Mouse (Mus musculus) limb, embryonic 10.5 days (tissue): ENCODE results near the gene Tmem248. TPM values are rescaled to one million over a fixed set of nuclear protein-coding genes. Genes with fewer than 3 reads are reported as not detected.

Experiments used
- DNase-seq: peaks from one replicate; pipeline ENCODE4 v3.0.0-alpha.2; 2017; ENCODE audit warnings: low spot score
- H3K27ac ChIP-seq: fragments of 300-500 bp; sonication (generic); 2 replicates; pipeline ENCODE4 v1.5.1; 2016; ENCODE audit warnings: mild to moderate bottlenecking
- H3K27me3 ChIP-seq: fragments of 300-500 bp; sonication (generic); 2 replicates; pipeline ENCODE4 v1.6.1; 2016; ENCODE audit warnings: low read depth, mild to moderate bottlenecking; ENCODE audit not compliant: poor library complexity, severe bottlenecking
- H3K36me3 ChIP-seq: fragments of 300-500 bp; sonication (generic); 2 replicates; pipeline ENCODE4 v1.6.1; 2016; ENCODE audit warnings: mild to moderate bottlenecking, moderate library complexity
- H3K4me1 ChIP-seq: fragments of 300-500 bp; sonication (generic); 2 replicates; pipeline ENCODE4 v1.6.1; 2016
- H3K4me3 ChIP-seq: fragments of 300-500 bp; sonication (generic); 2 replicates; pipeline ENCODE4 v1.5.1; 2016; ENCODE audit warnings: mild to moderate bottlenecking, moderate library complexity
- H3K9me3 ChIP-seq: fragments of 300-500 bp; sonication (generic); replicated peaks from 2 replicates; pipeline ENCODE4 v1.6.1; 2016; ENCODE audit warnings: mild to moderate bottlenecking
- WGBS: fragments of 180-500 bp; shearing (Covaris S2); methylation state at CpG from one replicate; pipeline ENCODE4 v1.1.7; 2016; 5-methylcytosine and 5-hydroxymethylcytosine counted together
- polyA plus RNA-seq: library from polyadenylated mRNA; unstranded; fragments of >200 nt; fragmentation: Nextera tagmentation; extraction: Ambion mirVana; gene quantifications from 2 replicates; pipeline ENCODE4 v1.2.1, GENCODE M21; 2016

Gene Tmem248
- polyA plus RNA-seq, 1 experiment from 2014 or later = 40.5 TPM

GRCm38 (mm10) chr5:130212956-130213355, 3.9 kb upstream of the Tmem248 start:
- Histone ChIP-seq H3K27ac (no peak overlapping the region), H3K27me3 (no peaks in the 10 kb centered on the region), H3K4me3 (no peak overlapping the region), H3K4me1 (no peaks in the 10 kb centered on the region), H3K36me3 (peaks cover 61% of the 10 kb centered on the region), H3K9me3 (no peaks in the 10 kb centered on the region)
- DNase-seq = no peak
- WGBS = 94% methylated on average over 11 of the region's 11 CpGs

DNA sequence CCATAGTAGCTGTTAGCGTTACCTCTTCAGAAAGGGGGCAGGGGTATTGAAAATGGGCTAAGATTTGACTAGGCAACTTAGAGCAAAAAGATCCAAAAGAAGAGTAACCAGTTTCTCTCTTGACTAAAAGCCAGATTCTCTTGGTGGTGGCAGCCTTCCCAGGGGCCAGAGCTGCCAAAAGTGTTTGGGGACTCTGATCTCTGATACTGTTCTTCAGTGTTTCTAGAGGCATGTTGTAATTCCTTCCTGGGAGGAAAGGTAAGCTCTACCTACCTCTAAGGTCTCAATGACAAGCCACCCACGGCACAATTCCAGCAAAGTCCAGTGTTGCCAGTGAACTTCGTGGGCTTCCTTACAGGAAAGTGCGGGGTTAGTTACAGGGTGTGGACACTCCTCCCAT, 525 bp downstream of the Tmem248 start:
- DNase-seq = no peak
- no peaks in the 10 kb centered on the region for H3K9me3 ChIP-seq
- peaks cover 4% of the 10 kb centered on the region for H3K4me1 ChIP-seq
- WGBS = 92% methylated on average over 4 of the region's 4 CpGs
- H3K4me3 ChIP-seq = no peak overlapping the region
- no peaks in the 10 kb centered on the region for H3K27me3 ChIP-seq
- peaks cover 20% of the 10 kb centered on the region for H3K36me3 ChIP-seq
- no peak overlapping the region for H3K27ac ChIP-seq

DNA sequence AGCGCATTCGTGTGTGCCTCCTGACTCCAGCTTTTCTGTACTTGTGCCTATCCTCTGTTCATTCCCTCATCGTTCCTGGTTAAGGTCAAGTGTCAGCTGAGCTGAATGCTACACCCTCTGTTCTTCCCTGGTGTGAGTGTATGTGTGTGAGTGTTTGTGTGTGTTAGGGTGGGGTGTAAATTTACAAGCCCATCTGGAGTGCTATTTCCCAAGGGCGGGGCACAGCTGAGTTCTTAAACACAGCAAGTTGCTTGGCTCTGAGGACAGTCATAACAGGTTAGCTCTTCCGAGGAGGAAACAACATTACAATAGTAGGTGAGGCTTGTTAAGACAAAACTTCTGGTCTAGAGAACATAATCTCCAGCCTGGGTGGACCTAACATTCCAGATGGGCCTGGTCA, 1.5 kb downstream of the Tmem248 start:
- H3K27ac ChIP-seq = no peak overlapping the region
- H3K36me3 ChIP-seq = peaks cover 11% of the 10 kb centered on the region
- H3K4me3 ChIP-seq = no peak overlapping the region
- WGBS = 89% methylated on average over 5 of the region's 5 CpGs
- peaks cover 11% of the 10 kb centered on the region for H3K4me1 ChIP-seq
- no peak for DNase-seq
- H3K9me3 ChIP-seq = no peaks in the 10 kb centered on the region
- no peaks in the 10 kb centered on the region for H3K27me3 ChIP-seq

DNA sequence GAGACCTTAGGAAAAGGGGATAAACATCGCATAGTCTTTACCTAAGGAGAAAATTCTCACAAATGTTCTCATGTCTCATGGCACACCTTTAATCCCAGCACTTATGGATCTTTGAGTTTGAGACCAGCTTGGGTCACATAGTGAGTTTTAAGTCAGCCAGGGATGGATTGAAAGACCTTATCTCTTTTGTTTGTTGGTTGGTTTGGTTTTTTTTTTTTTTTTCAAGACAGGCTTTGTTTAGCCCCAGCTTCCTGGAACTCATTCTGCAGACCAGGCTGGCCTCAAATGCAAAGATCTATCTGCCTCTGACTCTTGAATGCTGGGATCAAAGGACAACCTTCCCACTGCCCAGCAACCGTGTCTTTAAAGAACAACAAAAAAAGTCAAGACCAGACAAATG, 4.4 kb downstream of the Tmem248 start:
- Histone ChIP-seq H3K4me3 (peak overlapping the region; percentile 99), H3K4me1 (peaks cover 17% of the 10 kb centered on the region), H3K36me3 (peaks cover 14% of the 10 kb centered on the region), H3K27ac (peak overlapping the region; percentile 96), H3K27me3 (no peaks in the 10 kb centered on the region), H3K9me3 (no peaks in the 10 kb centered on the region)
- 51% methylated on average over 2 of the region's 2 CpGs for WGBS
- DNase-seq = no peak

DNA sequence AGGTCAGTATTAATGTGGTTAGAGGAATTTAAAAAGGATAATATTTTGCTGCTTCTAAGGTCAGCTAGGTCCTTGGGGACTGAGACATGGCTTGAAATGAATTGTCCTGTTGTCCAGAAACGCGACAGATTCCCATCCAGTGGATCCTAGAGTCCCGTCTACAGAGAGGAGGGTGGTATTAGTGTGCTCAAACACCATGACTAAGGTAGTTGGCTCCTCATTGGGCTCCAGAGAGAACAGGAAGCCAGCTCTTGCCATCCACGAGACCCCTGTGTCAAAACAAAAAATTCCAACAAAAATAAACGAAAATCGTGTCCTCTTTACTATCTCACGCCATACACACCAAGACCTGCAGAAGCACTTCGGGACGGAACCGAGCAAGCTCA, 4.9 kb downstream of the Tmem248 start:
- H3K27me3 ChIP-seq = no peaks in the 10 kb centered on the region
- peak overlapping the region; percentile 99 for H3K4me3 ChIP-seq
- H3K9me3 ChIP-seq = no peaks in the 10 kb centered on the region
- peak overlapping the region; percentile 96 for H3K27ac ChIP-seq
- peaks cover 17% of the 10 kb centered on the region for H3K4me1 ChIP-seq
- no peak for DNase-seq
- H3K36me3 ChIP-seq = peaks cover 16% of the 10 kb centered on the region
- WGBS = 3% methylated on average over 10 of the region's 10 CpGs

- Histone ChIP-seq H3K27ac (peak overlapping the region; percentile 96), H3K4me1 (peaks cover 17% of the 10 kb centered on the region), H3K27me3 (no peaks in the 10 kb centered on the region), H3K36me3 (peaks cover 18% of the 10 kb centered on the region), H3K9me3 (no peaks in the 10 kb centered on the region), H3K4me3 (peak overlapping the region; percentile 99)
- WGBS = under 1% methylated on average over 88 of the region's 88 CpGs
- DNase-seq = peak; percentile 94
Measured at GRCm38 (mm10) chr5:130222146-130223004, 5.5 kb downstream of the Tmem248 start.

- 92% methylated on average over 3 of the region's 3 CpGs for WGBS
- peaks cover 13% of the 10 kb centered on the region for H3K4me1 ChIP-seq
- H3K27me3 ChIP-seq = no peaks in the 10 kb centered on the region
- no peak overlapping the region for H3K4me3 ChIP-seq
- no peak for DNase-seq
- no peaks in the 10 kb centered on the region for H3K9me3 ChIP-seq
- H3K27ac ChIP-seq = no peak overlapping the region
- peaks cover 50% of the 10 kb centered on the region for H3K36me3 ChIP-seq
Measured at GRCm38 (mm10) chr5:130226790-130227189, 9.9 kb downstream of the Tmem248 start.

- no peak for DNase-seq
- peaks cover 64% of the 10 kb centered on the region for H3K36me3 ChIP-seq
- H3K4me1 ChIP-seq = peaks cover 9% of the 10 kb centered on the region
- 93% methylated on average over 4 of the region's 4 CpGs for WGBS
- no peak overlapping the region for H3K27ac ChIP-seq
- no peaks in the 10 kb centered on the region for H3K27me3 ChIP-seq
- no peaks in the 10 kb centered on the region for H3K9me3 ChIP-seq
- no peak overlapping the region for H3K4me3 ChIP-seq
Measured at GRCm38 (mm10) chr5:130228120-130228519, 11.2 kb downstream of the Tmem248 start.

DNA sequence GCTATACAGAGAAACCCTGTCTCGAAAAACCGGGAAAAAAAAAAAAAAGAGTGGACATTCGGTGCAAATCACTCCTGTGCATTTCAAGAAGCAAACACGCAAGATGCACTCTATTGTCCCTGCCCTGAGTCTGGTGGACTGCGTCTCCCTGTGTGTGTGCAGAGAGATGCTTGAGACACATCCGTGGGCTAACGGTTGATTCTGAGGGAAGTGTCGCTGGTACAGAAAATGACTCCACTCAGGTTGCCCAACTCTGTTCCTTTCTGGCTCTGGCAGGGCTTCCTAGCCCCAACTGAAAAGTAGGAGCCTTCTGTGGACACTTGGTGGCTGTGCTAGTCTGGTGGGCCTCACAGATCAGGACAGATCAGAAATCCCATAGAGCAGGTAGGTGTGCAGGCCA, 19.4 kb downstream of the Tmem248 start:
- H3K27me3 ChIP-seq = no peaks in the 10 kb centered on the region
- H3K9me3 ChIP-seq = no peaks in the 10 kb centered on the region
- peaks cover 100% of the 10 kb centered on the region for H3K36me3 ChIP-seq
- no peaks in the 10 kb centered on the region for H3K4me1 ChIP-seq
- DNase-seq = no peak
- H3K4me3 ChIP-seq = no peak overlapping the region
- no peak overlapping the region for H3K27ac ChIP-seq
- 95% methylated on average over 8 of the region's 8 CpGs for WGBS

- no peaks in the 10 kb centered on the region for H3K4me1 ChIP-seq
- no peak overlapping the region for H3K27ac ChIP-seq
- DNase-seq = no peak
- H3K9me3 ChIP-seq = no peaks in the 10 kb centered on the region
- H3K27me3 ChIP-seq = no peaks in the 10 kb centered on the region
- no peak overlapping the region for H3K4me3 ChIP-seq
- H3K36me3 ChIP-seq = peaks cover 100% of the 10 kb centered on the region
- WGBS = 91% methylated on average over 7 of the region's 7 CpGs
Measured at GRCm38 (mm10) chr5:130239236-130239635, 22.4 kb downstream of the Tmem248 start.

- no peak overlapping the region for H3K4me3 ChIP-seq
Measured at GRCm38 (mm10) chr5:130239856-130240255, 23.0 kb downstream of the Tmem248 start.

DNA sequence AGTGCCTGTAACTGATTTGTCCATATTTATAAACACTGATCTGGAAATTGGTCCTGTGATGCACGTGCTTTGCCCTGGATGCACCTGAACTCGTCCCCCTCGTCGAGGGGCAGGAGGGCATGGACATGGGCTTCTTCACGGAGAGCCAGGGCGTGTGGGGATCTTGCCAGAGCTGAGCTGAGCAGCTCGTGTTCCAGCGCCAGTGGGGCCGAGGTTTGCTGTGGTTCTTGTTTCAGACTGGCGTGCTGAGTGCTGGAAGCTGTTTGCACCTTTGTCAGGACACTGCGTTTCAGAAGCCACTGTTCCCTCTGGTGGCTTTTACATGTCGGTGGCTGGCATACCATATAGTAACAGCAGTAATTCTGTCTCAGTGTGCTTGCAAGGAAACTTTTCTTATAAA, 24.5 kb downstream of the Tmem248 start:
- no peaks in the 10 kb centered on the region for H3K9me3 ChIP-seq
- peaks cover 100% of the 10 kb centered on the region for H3K36me3 ChIP-seq
- H3K4me1 ChIP-seq = no peaks in the 10 kb centered on the region
- H3K27ac ChIP-seq = no peak overlapping the region
- H3K4me3 ChIP-seq = no peak overlapping the region
- WGBS = 92% methylated on average over 12 of the region's 12 CpGs
- H3K27me3 ChIP-seq = no peaks in the 10 kb centered on the region
- no peak for DNase-seq

More at GRCm38 (mm10) chr5:130239856-130240255, 23.0 kb downstream of the Tmem248 start:
- Histone ChIP-seq H3K4me1 (no peaks in the 10 kb centered on the region), H3K9me3 (no peaks in the 10 kb centered on the region), H3K36me3 (peaks cover 100% of the 10 kb centered on the region), H3K27me3 (no peaks in the 10 kb centered on the region), H3K27ac (no peak overlapping the region)
- DNase-seq = no peak
- 94% methylated on average over 2 of the region's 2 CpGs for WGBS

DNA sequence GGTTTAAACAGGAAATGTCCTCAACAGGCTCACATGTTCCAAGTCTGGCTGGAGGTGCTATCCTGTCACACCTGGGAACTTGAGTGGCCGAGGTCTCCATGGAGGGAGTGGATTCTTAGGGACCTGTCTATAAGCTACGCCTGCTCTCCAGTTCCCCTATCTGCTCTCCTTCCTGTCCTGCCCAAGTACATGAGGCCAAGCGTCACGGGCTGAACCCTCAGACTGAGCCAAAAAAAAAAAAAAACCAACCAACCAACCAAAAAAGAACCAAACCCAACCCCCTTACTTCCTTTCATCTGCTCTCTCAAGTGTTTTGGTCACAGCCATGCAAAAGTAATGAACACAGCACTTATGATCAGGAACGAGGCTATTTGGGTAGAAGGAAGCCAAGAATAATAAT, 30.9 kb downstream of the Tmem248 start:
- H3K4me3 ChIP-seq = no peak overlapping the region
- H3K27ac ChIP-seq = no peak overlapping the region
- H3K36me3 ChIP-seq = peaks cover 99% of the 10 kb centered on the region
- no peaks in the 10 kb centered on the region for H3K9me3 ChIP-seq
- 91% methylated on average over 5 of the region's 5 CpGs for WGBS
- no peak for DNase-seq
- H3K4me1 ChIP-seq = no peaks in the 10 kb centered on the region
- H3K27me3 ChIP-seq = no peaks in the 10 kb centered on the region
